Mouse (Mus musculus): ENCODE data around the gene Nckap5l. TPM values are rescaled to one million over a fixed set of nuclear protein-coding genes. Genes with fewer than 3 reads are reported as not detected.
A peak's percentile ranks its signal among the peaks of the same experiment; 100 is the strongest.

The Nckap5l gene
- polyA plus RNA-seq, 1 experiment from 2014 or later: 14.4 TPM

DNA sequence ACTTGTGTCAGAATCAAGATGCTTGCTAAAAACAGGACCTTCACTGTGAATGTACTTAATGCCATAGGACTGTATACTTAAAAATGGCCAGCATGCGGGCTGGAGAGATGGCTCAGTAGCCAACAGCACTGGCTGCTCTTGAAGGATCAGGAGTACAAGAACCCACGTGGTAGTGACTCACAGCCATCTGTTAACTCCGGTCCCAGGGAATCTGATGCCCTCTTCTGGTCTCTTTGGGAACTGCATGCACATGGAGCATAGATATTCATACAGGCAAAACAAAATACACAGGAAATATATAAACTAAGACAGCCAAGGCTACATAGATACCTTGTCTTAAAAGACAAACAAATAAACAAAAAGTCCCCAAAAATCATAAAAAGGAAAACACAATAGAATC lies 11.5 kb upstream of the Nckap5l start:
- peaks cover 13% of the 10 kb centered on the region for H3K36me3 ChIP-seq (ENCODE audit: insufficient read depth)
- H3K27me3 ChIP-seq (ENCODE audit: insufficient read depth, low read length): no peaks in the 10 kb centered on the region
- no peaks in the 10 kb centered on the region for H3K4me1 ChIP-seq (ENCODE audit: insufficient read depth)
- no peak overlapping the region for H3K27ac ChIP-seq (ENCODE audit: low read depth)
- TF ChIP-seq CTCF (IDR thresholded peaks at IDR 0.05; ENCODE audit: low read depth): peak; percentile 85
- no peaks in the 10 kb centered on the region for H3K9me3 ChIP-seq (ENCODE audit: low read depth, low read length)
- no peak overlapping the region for H3K4me3 ChIP-seq (ENCODE audit: low read depth, low read length)
- DNase-seq (peak; percentile 88), ATAC-seq (ENCODE audit: insufficient read depth) (no peak)
- 38% methylated on average over 3 of the region's 3 CpGs for WGBS
- H3K9ac ChIP-seq: no peak overlapping the region
- no peak overlapping the region for H3K4me2 ChIP-seq

DNA sequence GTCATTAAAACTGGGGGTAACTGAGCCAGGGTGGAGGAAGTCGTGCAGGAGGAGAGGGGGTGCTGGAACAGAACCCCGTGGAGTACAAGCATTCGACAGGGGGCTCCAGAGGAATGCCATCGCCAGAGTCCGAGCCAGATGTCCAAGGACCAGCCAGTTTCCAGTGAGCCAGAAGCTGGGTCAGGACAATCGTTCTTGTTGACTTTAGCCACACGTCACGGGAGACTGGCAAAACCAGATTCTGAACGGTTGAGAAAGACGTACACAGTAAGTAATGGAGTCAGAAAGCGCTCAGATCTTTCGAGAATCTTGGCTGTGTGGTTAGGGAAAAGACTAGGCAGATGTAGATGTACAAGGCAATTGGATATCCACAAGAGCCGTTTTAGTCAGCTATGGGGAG lies 5.6 kb upstream of the Nckap5l start:
- WGBS: 48% methylated on average over 13 of the region's 13 CpGs
- H3K36me3 ChIP-seq (ENCODE audit: insufficient read depth): no peaks in the 10 kb centered on the region
- H3K9ac ChIP-seq: no peak overlapping the region; the same call in 1 of the 2 replicates
- H3K27ac ChIP-seq (ENCODE audit: low read depth): peak overlapping the region; percentile 32; the same call in 1 of the 2 replicates
- no peak for ATAC-seq (ENCODE audit: insufficient read depth)
- H3K4me3 ChIP-seq (ENCODE audit: low read depth, low read length): no peak overlapping the region
- H3K27me3 ChIP-seq (ENCODE audit: insufficient read depth, low read length): no peaks in the 10 kb centered on the region
- peak overlapping the region; percentile 29; the same call in 1 of the 2 replicates for H3K4me2 ChIP-seq
- H3K9me3 ChIP-seq (ENCODE audit: low read depth, low read length): no peaks in the 10 kb centered on the region
- no peaks in the 10 kb centered on the region for H3K4me1 ChIP-seq (ENCODE audit: insufficient read depth)
- no peak for TF ChIP-seq CTCF (IDR thresholded peaks at IDR 0.05; ENCODE audit: low read depth)
- peak; percentile 64 for DNase-seq

DNA sequence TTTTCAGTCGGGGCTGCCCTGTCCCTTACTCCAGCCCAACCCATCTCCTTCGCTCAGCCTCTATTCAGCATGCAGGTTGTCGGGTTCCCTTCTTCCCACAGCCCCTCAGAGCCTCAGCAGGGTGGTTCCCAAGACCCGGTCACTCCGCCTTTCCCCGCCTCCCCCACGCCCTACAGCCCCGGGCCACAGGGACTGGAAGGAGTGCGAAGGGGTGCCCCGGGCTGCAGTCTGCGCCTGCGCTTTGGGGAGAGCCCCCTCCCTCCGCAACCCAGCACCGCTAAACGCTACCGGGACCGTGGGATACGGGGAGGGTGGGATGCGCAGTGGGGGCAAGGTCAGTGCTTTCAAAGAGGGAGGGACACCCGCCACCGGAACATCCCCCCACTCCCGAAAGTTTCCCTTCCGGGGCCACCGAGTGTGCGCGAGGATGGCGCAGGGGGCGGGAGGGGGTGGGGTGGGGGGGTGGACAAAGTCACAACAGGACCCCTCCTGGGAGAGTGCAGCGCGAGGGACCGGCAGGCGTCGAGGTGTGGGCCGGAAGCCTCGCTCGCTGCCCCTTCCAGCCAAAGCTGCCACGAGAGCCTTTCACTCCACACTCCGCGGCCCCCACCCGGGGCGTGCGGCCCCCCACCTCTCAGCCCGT lies 464 bp downstream of the Nckap5l start:
- Histone ChIP-seq H3K27ac (ENCODE audit: low read depth) (peak overlapping the region; percentile 88), H3K4me3 (ENCODE audit: low read depth, low read length) (peak overlapping the region; percentile 77), H3K4me2 (peak overlapping the region; percentile 82), H3K9me3 (ENCODE audit: low read depth, low read length) (no peaks in the 10 kb centered on the region), H3K9ac (peak overlapping the region; percentile 63), H3K4me1 (ENCODE audit: insufficient read depth) (peaks cover 12% of the 10 kb centered on the region; the same call in 1 of the 2 replicates), H3K27me3 (ENCODE audit: insufficient read depth, low read length) (no peaks in the 10 kb centered on the region), H3K36me3 (ENCODE audit: insufficient read depth) (0 out of 2 replicates have a peak, but pooled peaks cover 13% of the 10 kb centered on the region)
- under 1% methylated on average over 43 of the region's 43 CpGs for WGBS
- DNase-seq (peak; percentile 78), ATAC-seq (ENCODE audit: insufficient read depth) (peak; percentile 77)
- TF ChIP-seq CTCF (IDR thresholded peaks at IDR 0.05; ENCODE audit: low read depth): no peak

DNA sequence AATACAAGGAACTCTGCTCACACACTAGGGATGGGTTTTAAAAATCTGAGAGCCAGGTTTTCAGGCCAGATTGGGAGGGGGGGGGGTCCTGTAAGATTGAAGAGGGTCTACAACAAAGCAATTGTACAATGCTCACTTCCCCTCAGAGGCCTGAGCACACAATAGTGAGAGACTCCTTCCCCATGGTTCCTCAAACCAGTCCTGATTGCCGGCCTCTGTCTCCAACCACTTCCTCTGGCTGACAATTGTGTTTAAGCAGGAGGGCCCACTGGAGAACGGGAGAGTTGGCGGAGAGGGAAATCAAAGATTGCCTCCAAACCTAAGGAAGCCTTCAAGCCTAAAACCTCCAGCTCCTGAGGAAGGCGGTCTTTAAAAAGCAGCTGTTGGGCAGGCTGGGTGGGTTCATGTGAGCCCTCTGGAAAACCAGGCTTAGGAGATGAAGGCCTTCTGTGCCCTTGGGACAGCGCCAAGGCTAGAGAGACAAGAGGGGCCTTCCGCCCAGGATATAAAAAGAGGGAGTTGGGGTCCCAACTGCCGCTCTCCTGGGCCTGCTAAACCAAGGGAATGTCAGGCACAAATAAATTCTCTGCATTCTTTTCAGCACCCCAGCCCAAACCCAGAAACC lies 1.1 kb downstream of the Nckap5l start:
- peak; percentile 47 for DNase-seq
- ATAC-seq (ENCODE audit: insufficient read depth): no peak
- Histone ChIP-seq H3K4me3 (ENCODE audit: low read depth, low read length) (peak overlapping the region; percentile 77), H3K9me3 (ENCODE audit: low read depth, low read length) (no peaks in the 10 kb centered on the region), H3K36me3 (ENCODE audit: insufficient read depth) (0 out of 2 replicates have a peak, but pooled peaks cover 14% of the 10 kb centered on the region), H3K27me3 (ENCODE audit: insufficient read depth, low read length) (no peaks in the 10 kb centered on the region), H3K27ac (ENCODE audit: low read depth) (peak overlapping the region; percentile 88), H3K4me2 (peak overlapping the region; percentile 82), H3K4me1 (ENCODE audit: insufficient read depth) (peaks cover 14% of the 10 kb centered on the region; the same call in 1 of the 2 replicates), H3K9ac (peak overlapping the region; percentile 63)
- no peak for TF ChIP-seq CTCF (IDR thresholded peaks at IDR 0.05; ENCODE audit: low read depth)
- WGBS: 9% methylated on average over 7 of the region's 7 CpGs

DNA sequence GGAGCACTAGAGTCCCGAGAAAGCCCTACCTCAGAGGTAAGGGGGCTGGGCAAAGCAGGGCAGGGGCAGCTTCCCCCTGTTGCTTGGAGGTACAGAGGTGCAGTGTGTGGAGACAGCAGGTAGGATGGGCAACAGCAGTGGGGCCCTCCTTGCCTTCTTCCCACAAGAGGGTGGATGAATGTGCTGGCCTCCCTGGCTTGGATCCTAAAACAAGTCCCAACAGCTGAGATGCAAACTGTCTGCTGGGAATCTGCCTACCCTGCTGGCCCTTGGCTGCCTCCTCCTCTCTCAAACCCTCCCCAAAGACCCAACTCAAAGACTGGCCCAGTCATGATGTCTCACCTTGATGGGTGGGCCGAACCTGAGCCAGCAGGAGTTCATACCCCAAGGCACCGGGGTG lies 2.1 kb downstream of the Nckap5l start:
- Histone ChIP-seq H3K36me3 (ENCODE audit: insufficient read depth) (0 out of 2 replicates have a peak, but pooled peaks cover 14% of the 10 kb centered on the region), H3K4me3 (ENCODE audit: low read depth, low read length) (no peak overlapping the region), H3K9me3 (ENCODE audit: low read depth, low read length) (no peaks in the 10 kb centered on the region), H3K27ac (ENCODE audit: low read depth) (no peak overlapping the region), H3K4me1 (ENCODE audit: insufficient read depth) (peaks cover 14% of the 10 kb centered on the region; the same call in 1 of the 2 replicates), H3K4me2 (peak overlapping the region; percentile 82), H3K9ac (no peak overlapping the region), H3K27me3 (ENCODE audit: insufficient read depth, low read length) (no peaks in the 10 kb centered on the region)
- WGBS: 81% methylated on average over 3 of the region's 3 CpGs
- TF ChIP-seq CTCF (IDR thresholded peaks at IDR 0.05; ENCODE audit: low read depth): no peak
- ATAC-seq (ENCODE audit: insufficient read depth) (no peak), DNase-seq (no peak)

DNA sequence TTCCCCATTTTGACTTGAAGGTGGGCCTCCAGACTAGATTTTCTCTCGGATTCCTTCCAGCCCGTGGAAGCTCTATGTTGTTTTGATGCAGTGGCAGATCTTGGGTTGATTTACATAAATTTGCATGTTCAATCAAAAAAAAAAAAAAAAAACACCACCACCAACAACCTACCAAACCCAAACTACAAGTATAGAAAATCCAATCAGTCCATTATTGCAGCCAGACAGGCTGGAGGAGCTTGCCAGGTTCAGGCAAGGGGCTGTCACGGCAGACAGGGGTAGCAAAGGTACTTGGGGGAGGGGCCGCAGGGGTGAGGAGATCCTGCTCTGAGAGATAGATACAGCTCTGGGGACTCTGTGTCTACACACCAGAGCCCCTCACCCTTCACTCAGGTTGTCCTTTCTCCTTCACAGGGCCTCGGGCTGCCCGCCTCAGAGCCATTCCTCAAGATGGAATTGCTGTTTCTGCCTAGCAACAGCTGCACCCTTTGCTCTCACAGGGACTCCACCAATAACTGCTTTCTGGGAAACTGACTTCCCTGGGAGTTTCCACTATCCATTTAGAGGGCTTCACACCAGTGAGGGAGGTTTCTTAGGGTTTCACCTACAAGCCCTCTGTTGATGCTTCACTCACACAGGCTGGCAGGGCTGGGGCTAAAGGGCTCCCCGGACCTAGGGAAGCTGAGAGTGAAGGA lies 2.8 kb downstream of the Nckap5l start:
- TF ChIP-seq CTCF (IDR thresholded peaks at IDR 0.05; ENCODE audit: low read depth): no peak
- H3K36me3 ChIP-seq (ENCODE audit: insufficient read depth): 0 out of 2 replicates have a peak, but pooled peaks cover 17% of the 10 kb centered on the region
- peaks cover 17% of the 10 kb centered on the region; the same call in 1 of the 2 replicates for H3K4me1 ChIP-seq (ENCODE audit: insufficient read depth)
- H3K9ac ChIP-seq: no peak overlapping the region
- ATAC-seq (ENCODE audit: insufficient read depth): no peak
- H3K27ac ChIP-seq (ENCODE audit: low read depth): no peak overlapping the region
- no peak for DNase-seq
- H3K4me3 ChIP-seq (ENCODE audit: low read depth, low read length): no peak overlapping the region
- H3K27me3 ChIP-seq (ENCODE audit: insufficient read depth, low read length): no peaks in the 10 kb centered on the region
- WGBS: 80% methylated on average over 7 of the region's 7 CpGs
- no peaks in the 10 kb centered on the region for H3K9me3 ChIP-seq (ENCODE audit: low read depth, low read length)
- H3K4me2 ChIP-seq: no peak overlapping the region
